Mouse (Mus musculus) heart, adult 2 months (tissue): ENCODE measurements around the gene Slc25a39.

Experiments
- CTCF ChIP-seq: fragments of 200-600 bp; IDR thresholded peaks from 2 replicates; pipeline ENCODE4 v1.8.1; 2022; ENCODE audit warnings: antibody characterized with exemption, mild to moderate bottlenecking, moderate library complexity
- EP300 ChIP-seq: fragments of 200-500 bp; IDR thresholded peaks from 2 replicates; pipeline ENCODE4 v1.6.1; 2011; ENCODE audit warnings: low read depth, low read length, control low read depth; ENCODE audit not compliant: insufficient read depth

- TF ChIP-seq EP300 (no peak), CTCF (no peak)
Measured at GRCm38 (mm10) chr11:102453131-102453530, 45.4 kb upstream of the Slc25a39 start.
